ENCODE assay signal across 9 mouse cellular contexts in the genomic region with DNA sequence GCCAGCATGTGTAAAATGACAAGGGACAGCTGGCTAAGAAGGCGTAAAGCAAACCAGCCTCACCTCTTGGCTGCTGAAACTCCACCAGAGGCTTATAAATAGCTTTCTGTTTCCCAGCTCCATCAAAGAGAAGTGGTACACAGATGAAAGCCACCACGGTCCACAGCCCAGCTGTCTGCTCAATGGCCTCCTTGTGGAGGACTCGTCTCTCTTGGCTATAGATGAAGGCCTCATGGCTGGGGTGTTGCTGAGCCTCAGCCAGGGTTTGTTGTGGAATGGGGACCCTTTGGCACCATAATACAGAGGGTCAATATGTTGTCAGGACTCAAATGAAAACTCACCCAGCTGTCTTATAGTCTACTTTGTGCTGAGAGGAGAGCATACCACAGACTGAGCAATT.
DNase-seq lines count a peak whose midpoint lies in the region; ATAC-seq lines count a peak whose summit lies in the region.
"Had no signal": no experiment of that assay in that cellular context is flagged by ENCODE, and none has a peak within 500 bp of the region (broad histone marks: within the 10 kb centered on the region; RNA-seq: fewer than 3 reads in every experiment).

No protein-coding gene starts in this region.

- no peaks in the 10 kb centered on the region for H3K9me3 ChIP-seq in heart, embryonic 16.5 days (replicated peaks; ENCODE audit: control insufficient read depth, low read length)

- intact Hi-C loops in left cerebral cortex, postnatal 4 days (cut with DNase I) = no loop called here
- intact Hi-C loops in gastrocnemius, postnatal 36 days (cut with DNase I) = no loop called here

- no peak for DNase-seq in heart, adult 18-20 months
- DNase-seq in right cerebral cortex, adult 2 months (ENCODE audit: low spot score in 2 of 2) = peak; percentile 52 to 53
- DNase-seq in right cerebral cortex, postnatal 4 days = no peak
- peak; percentile 22 for DNase-seq in left cerebral cortex, postnatal 4 days
- DNase-seq in gastrocnemius, postnatal 36 days = no peak
- DNase-seq in testis, postnatal 10 days (ENCODE audit: low spot score) = no peak
- DNase-seq: adrenal gland, adult 8-10 months had no signal

- no peaks in the 10 kb centered on the region for H3K27me3 ChIP-seq in heart, embryonic 16.5 days (ENCODE audit: control insufficient read depth, insufficient read depth, low read length)

- 0 out of 2 replicates have a peak, but pooled peaks have one; percentile 52 for ATAC-seq in heart, embryonic 16.5 days (replicated peaks; ENCODE audit: extremely low read depth, insufficient read depth, low FRiP score)
- no peak for ATAC-seq in CD4-positive, CD25-positive, alpha-beta regulatory T cell, adult 4 months

- no peak overlapping the region for H3K9ac ChIP-seq in heart, embryonic 16.5 days (ENCODE audit: low read length)

- H3K27ac ChIP-seq in heart, embryonic 16.5 days (ENCODE audit: low read length) = no peak overlapping the region

- no peaks in the 10 kb centered on the region; the same call in 1 of the 2 replicates for H3K4me1 ChIP-seq in heart, embryonic 16.5 days (ENCODE audit: control insufficient read depth, insufficient read depth, low read length)

- WGBS in heart, embryonic 16.5 days = 23% methylated on average over 3 of the region's 3 CpGs

- no peak overlapping the region for H3K4me3 ChIP-seq in heart, embryonic 16.5 days (ENCODE audit: low read length)

- H3K36me3 ChIP-seq in heart, embryonic 16.5 days (ENCODE audit: control insufficient read depth, insufficient read depth) = no peaks in the 10 kb centered on the region

- no peak overlapping the region for H3K4me2 ChIP-seq in heart, embryonic 16.5 days (ENCODE audit: low read depth, low read length)

Comparison
In these comparisons a context has a peak if more than half of its experiments do, and no peak if none do; other contexts are left out.
1. DNase-seq: peak in right cerebral cortex, adult 2 months (2 of 2) and left cerebral cortex, postnatal 4 days (single experiment); none in heart, adult 18-20 months (0 of 2), right cerebral cortex, postnatal 4 days (single experiment), gastrocnemius, postnatal 36 days (0 of 2) and testis, postnatal 10 days (single experiment).